Mouse (Mus musculus): ENCODE measurements around the gene Pcnx2.

Pcnx2 gene

GRCm38 (mm10) chr8:125709171-125709570, 188.9 kb downstream of the Pcnx2 start:
- no peak for DNase-seq (ENCODE audit: low spot score in 2 of 2)

- no peak for DNase-seq (ENCODE audit: low spot score in 2 of 2)
These were observed 192.3 kb downstream of the Pcnx2 start for GRCm38 (mm10) chr8:125705816-125706215.

DNA sequence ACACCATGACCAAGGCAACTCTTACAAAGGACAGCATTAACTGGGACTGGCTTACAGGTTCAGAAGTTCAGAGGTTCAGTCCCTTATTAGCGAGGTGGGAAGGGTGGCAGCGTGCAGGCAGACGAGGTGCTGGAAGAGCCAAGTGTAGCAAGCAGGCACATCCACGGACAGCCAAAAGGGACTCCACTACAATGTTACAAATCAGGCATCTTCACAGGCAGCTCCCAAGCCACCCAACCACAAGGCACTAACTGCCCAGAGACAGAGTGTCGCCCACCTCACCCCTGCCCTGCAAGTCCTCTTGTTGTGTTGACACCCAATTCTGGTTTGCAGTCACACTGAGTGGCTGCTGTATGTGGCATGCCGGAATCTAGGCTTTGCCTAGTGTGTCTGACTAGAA, 193.7 kb downstream of the Pcnx2 start:
- no peak for DNase-seq (ENCODE audit: low spot score in 2 of 2)

DNA sequence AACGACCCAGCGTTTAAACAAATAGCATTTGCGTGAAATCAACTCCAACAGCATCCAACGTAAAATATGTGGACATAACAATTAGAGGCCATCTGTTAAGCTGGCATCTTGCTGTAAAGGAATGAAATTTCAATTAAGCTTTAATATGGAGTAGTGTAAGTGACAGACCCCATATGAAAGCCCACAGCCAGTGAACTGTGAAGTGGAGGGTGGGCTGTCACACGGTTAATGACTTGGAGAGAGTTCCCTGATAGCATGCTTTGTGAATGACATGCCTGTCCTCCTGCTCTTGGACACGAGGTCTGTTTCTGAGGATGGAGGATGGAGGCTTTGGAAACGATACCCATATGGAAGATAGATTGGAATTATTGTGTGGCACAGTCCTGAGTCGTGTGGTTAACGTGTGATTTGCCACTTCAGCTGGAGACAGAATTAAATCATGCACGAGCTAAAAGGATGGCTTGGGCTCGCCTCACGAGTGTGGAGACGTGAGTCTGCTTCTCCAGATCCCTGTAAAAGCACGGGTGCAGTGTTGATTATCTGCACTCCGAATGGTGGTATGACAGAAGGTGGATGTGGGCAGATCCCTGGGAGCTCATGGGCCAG, 195.1 kb downstream of the Pcnx2 start:
- DNase-seq (ENCODE audit: low spot score in 2 of 2): no peak

Measured in spleen, postnatal 36 days (tissue).